Mouse (Mus musculus) heart, postnatal 0 days (tissue): ENCODE measurements around the gene Plod2. TPM values are rescaled to one million over a fixed set of nuclear protein-coding genes. Genes with fewer than 3 reads are reported as not detected.

Experiments used
- ATAC-seq: fragments of 200-750 bp; cut with Nextera tagmentation; 2 replicates; pipeline ENCODE4 v1.8.0; 2017; ENCODE audit warnings: low read depth, moderate number of reproducible peaks, moderate library complexity; ENCODE audit not compliant: insufficient read depth
- DNase-seq: peaks from one replicate; pipeline ENCODE4 v3.0.0-alpha.2; 2016; ENCODE audit warnings: low spot score
- H3K27ac ChIP-seq: fragments of 300-500 bp; sonication (generic); 2 replicates; pipeline ENCODE4 v1.5.1; 2014; ENCODE audit warnings: low read depth, mild to moderate bottlenecking
- H3K27me3 ChIP-seq: fragments of 300-500 bp; sonication (generic); 2 replicates; pipeline ENCODE4 v1.6.1; 2014; ENCODE audit warnings: low read length, mixed read lengths; ENCODE audit not compliant: control insufficient read depth, insufficient read depth
- H3K36me3 ChIP-seq: fragments of 300-500 bp; sonication (generic); replicated peaks from 2 replicates; pipeline ENCODE4 v1.6.1; 2014; ENCODE audit warnings: low read length, mixed read lengths; ENCODE audit not compliant: control insufficient read depth, insufficient read depth
- H3K4me1 ChIP-seq: fragments of 300-500 bp; sonication (generic); 2 replicates; pipeline ENCODE4 v1.6.1; 2014; ENCODE audit warnings: antibody characterized with exemption; ENCODE audit not compliant: control insufficient read depth, insufficient read depth
- H3K4me2 ChIP-seq: fragments of 300-500 bp; sonication (generic); 2 replicates; pipeline ENCODE4 v1.6.1; 2014; ENCODE audit warnings: low read depth, mild to moderate bottlenecking, low read length, moderate library complexity
- H3K4me3 ChIP-seq: fragments of 300-500 bp; sonication (generic); 2 replicates; pipeline ENCODE4 v1.5.1; 2014; ENCODE audit warnings: low read depth, low read length
- H3K9ac ChIP-seq: fragments of 300-500 bp; sonication (generic); replicated peaks from 2 replicates; pipeline ENCODE4 v1.6.1; 2014; ENCODE audit warnings: low read depth, low read length, mixed read lengths
- H3K9me3 ChIP-seq: fragments of 300-500 bp; sonication (generic); replicated peaks from 2 replicates; pipeline ENCODE4 v1.6.1; 2016; ENCODE audit warnings: low read length; ENCODE audit not compliant: control insufficient read depth
- CTCF ChIP-seq: IDR thresholded peaks from 2 replicates; pipeline ENCODE4 v1.5.1; 2016; ENCODE audit warnings: antibody characterized with exemption, control low read depth, low read depth
- EP300 ChIP-seq: IDR thresholded peaks from 2 replicates; pipeline ENCODE4 v1.6.1; 2016; ENCODE audit warnings: antibody characterized with exemption, low read depth
- WGBS: fragments of 180-500 bp; shearing (Covaris S2); extraction: QIAGEN DNeasy Blood & Tissue Kit; methylation state at CpG from one replicate; pipeline ENCODE4 v1.1.7; 2014; 5-methylcytosine and 5-hydroxymethylcytosine counted together
- polyA plus RNA-seq: library from polyadenylated mRNA; unstranded; fragments of >200 nt; fragmentation: Nextera tagmentation; extraction: Ambion mirVana; gene quantifications from 2 replicates; pipeline ENCODE4 v1.2.1, GENCODE M21; 2015
- total RNA-seq: library from RNA; depleted of rRNA; stranded (reverse); fragments of >200 nt; gene quantifications from 2 replicates; pipeline ENCODE4 v1.2.3, GENCODE M21; 2014; ENCODE audit warnings: low replicate concordance; rRNA removed

Plod2 gene
- total RNA-seq (22.1 and 22.4 TPM in 2 replicates), polyA plus RNA-seq (11.5 and 13.1 TPM in 2 replicates)

GRCm38 (mm10) chr9:92541977-92542561 is at the start of gene Plod2:
TSS of gene Plod2 (plus strand) at chr9:92542223.
- Histone ChIP-seq H3K27me3 (no peaks in the 10 kb centered on the region), H3K4me2 (peak within 1 kb of the TSS; percentile 90), H3K27ac (peak within 1 kb of the TSS; percentile 89), H3K4me3 (peak within 1 kb of the TSS; percentile 92), H3K9ac (peak within 1 kb of the TSS; percentile 72), H3K9me3 (no peaks in the 10 kb centered on the region), H3K4me1 (peaks cover 25% of the 10 kb centered on the region), H3K36me3 (no peaks in the 10 kb centered on the region)
- TF ChIP-seq EP300 (no peak), CTCF (no peak)
- ATAC-seq (peak; percentile 90), DNase-seq (peak; percentile 71)
- WGBS: under 1% methylated on average over 66 of the region's 67 CpGs

GRCm38 (mm10) chr9:92499710-92500410 is 42.2 kb upstream of the Plod2 start:
- Histone ChIP-seq H3K4me2 (no peak overlapping the region), H3K9ac (no peak overlapping the region), H3K4me3 (no peak overlapping the region), H3K36me3 (no peaks in the 10 kb centered on the region), H3K27ac (no peak overlapping the region), H3K9me3 (no peaks in the 10 kb centered on the region), H3K27me3 (no peaks in the 10 kb centered on the region), H3K4me1 (no peaks in the 10 kb centered on the region)
- no peak for TF ChIP-seq EP300
- TF ChIP-seq CTCF: peak; percentile 81
- 32% methylated on average over 12 of the region's 12 CpGs for WGBS
- no peak for ATAC-seq
- DNase-seq: peak; percentile 69

GRCm38 (mm10) chr9:92504256-92504655 is 37.8 kb upstream of the Plod2 start:
- Histone ChIP-seq H3K27ac (no peak overlapping the region), H3K36me3 (no peaks in the 10 kb centered on the region), H3K27me3 (no peaks in the 10 kb centered on the region), H3K9ac (no peak overlapping the region), H3K9me3 (no peaks in the 10 kb centered on the region), H3K4me2 (no peak overlapping the region), H3K4me3 (no peak overlapping the region), H3K4me1 (no peaks in the 10 kb centered on the region)
- no peak for TF ChIP-seq EP300
- TF ChIP-seq CTCF: no peak
- 75% methylated on average over 3 of the region's 3 CpGs for WGBS
- DNase-seq: no peak
- ATAC-seq: no peak

- Histone ChIP-seq H3K9me3 (no peaks in the 10 kb centered on the region), H3K4me1 (no peaks in the 10 kb centered on the region), H3K27ac (no peak overlapping the region), H3K36me3 (no peaks in the 10 kb centered on the region), H3K9ac (no peak overlapping the region), H3K4me2 (no peak overlapping the region), H3K27me3 (no peaks in the 10 kb centered on the region), H3K4me3 (no peak overlapping the region)
- TF ChIP-seq CTCF: no peak
- no peak for TF ChIP-seq EP300
- no peak for ATAC-seq
- 43% methylated on average over 1 of the region's 1 CpGs for WGBS
- no peak for DNase-seq
These were observed 37.1 kb upstream of the Plod2 start for GRCm38 (mm10) chr9:92504889-92505288.

- DNase-seq: no peak
- Histone ChIP-seq H3K9me3 (no peaks in the 10 kb centered on the region), H3K36me3 (no peaks in the 10 kb centered on the region), H3K4me2 (no peak overlapping the region), H3K27ac (no peak overlapping the region), H3K4me1 (no peaks in the 10 kb centered on the region), H3K9ac (no peak overlapping the region), H3K27me3 (no peaks in the 10 kb centered on the region), H3K4me3 (no peak overlapping the region)
- no peak for ATAC-seq
- TF ChIP-seq CTCF (no peak), EP300 (no peak)
These were observed 30.3 kb upstream of the Plod2 start for GRCm38 (mm10) chr9:92511696-92512095.
